Mouse (Mus musculus) ovary, adult 2 months (tissue): Measurements from ENCODE around the gene Sptbn1. TPM values are rescaled to one million over a fixed set of nuclear protein-coding genes. Genes with fewer than 3 reads are reported as not detected.

Experiments used
- polyA plus RNA-seq: library from polyadenylated mRNA; depleted of rRNA; stranded (reverse); fragments of >200 nt; gene quantifications from 2 replicates; pipeline ENCODE4 v1.2.3, GENCODE M21; 2012; rRNA removed

The Sptbn1 gene
- 58.9 and 63.3 TPM in 2 replicates for polyA plus RNA-seq

DNA sequence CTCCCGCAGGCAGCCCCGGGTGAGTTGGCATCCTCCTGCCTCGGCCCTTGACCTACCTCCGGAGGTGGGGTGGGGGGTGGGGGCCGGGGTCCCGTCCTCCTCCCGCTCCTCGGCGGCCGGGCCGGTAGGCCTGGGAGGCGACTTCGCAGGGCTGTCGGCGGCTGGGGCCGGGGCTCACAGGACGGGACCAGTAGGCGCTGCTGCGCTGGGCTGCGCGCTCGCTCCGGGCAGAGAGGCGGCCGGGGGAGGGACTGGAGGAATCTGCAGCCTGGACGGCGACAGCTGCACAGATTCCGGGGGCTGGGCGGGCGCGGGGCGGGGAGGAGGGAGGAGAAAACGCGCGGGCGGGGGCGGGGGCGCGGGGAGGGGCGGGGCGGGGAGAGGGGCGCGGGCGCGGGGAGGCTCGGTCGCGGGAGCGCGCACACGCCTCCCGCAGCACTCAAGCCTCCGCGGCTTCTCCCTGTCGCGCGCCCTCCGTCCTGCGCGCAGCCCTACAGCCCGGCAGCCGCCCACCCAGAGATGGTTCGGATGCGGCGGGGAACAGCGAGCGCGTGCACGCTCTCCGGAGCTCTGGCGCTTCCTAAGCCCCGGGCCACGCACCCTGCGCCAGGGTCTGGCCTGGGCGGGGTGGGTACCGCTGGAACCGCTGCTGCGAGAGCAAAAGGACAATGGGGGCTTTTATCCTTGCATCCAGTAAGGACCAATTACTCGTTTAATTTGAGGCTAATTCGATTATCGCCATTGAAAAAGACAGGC is at the start of gene Sptbn1:
TSS of gene Sptbn1 (minus strand) at position 284 of the 756 bp plus-strand sequence.

Other genes with a start within 250 kb of the Sptbn1 start
- gene Eml6, start 242.1 kb downstream of the Sptbn1 start, polyA plus RNA-seq = 2.2 and 3.3 TPM in 2 replicates
- gene 4930505A04Rik, start 203.7 kb upstream of the Sptbn1 start, polyA plus RNA-seq = not detected in 2 replicates